Mouse (Mus musculus): ENCODE measurements around the gene Rita1. TPM values are rescaled to one million over a fixed set of nuclear protein-coding genes. Genes with fewer than 3 reads are reported as not detected.
A peak's percentile ranks its signal among the peaks of the same experiment; 100 is the strongest.

Gene Rita1
- 13.4 and 13.5 TPM in 2 replicates for polyA plus RNA-seq (2015; fragmentation: Nextera tagmentation; extraction: Ambion mirVana)

DNA sequence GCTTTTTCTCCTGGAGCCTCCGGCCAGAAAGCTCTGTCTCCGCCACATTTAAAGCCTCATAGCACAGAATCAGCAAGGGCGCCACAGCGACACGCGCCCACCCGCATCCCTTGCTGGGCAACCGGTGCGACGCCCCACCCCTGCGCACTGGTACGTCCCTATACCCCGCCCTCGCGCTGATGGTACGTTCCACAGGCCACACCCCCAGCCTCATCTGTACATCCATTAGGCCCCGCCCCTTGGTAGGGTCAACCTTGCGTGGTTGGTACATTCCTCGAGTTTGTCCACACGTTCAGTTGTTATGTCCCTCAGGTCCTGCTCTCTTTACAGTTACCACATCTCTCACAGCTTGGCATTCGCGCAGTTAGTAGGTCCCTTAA, at the start of gene Rita1, which contains the start of gene Ddx54:
TSS of gene Rita1 (minus strand) at position 148 of the 380 bp plus-strand sequence.
TSS of gene Ddx54 (plus strand) at position 298 of the 380 bp plus-strand sequence.
- under 1% methylated on average over 22 of the region's 22 CpGs for WGBS
- no peaks in the 10 kb centered on the region for H3K27me3 ChIP-seq (ENCODE audit: control insufficient read depth, insufficient read depth, low read length)
- H3K36me3 ChIP-seq (ENCODE audit: control insufficient read depth, insufficient read depth, low read length) = peaks cover 15% of the 10 kb centered on the region
- peaks cover 11% of the 10 kb centered on the region for H3K4me1 ChIP-seq (ENCODE audit: control insufficient read depth, insufficient read depth, low read length)
- peak within 1 kb of the TSS; percentile 90 for H3K4me2 ChIP-seq (ENCODE audit: low read depth, low read length)
- peak within 1 kb of the TSS; percentile 83 for H3K9ac ChIP-seq (ENCODE audit: low read length)
- peaks cover 6% of the 10 kb centered on the region; the same call in 1 of the 2 replicates for H3K9me3 ChIP-seq (replicated peaks; ENCODE audit: control insufficient read depth, low read length)
- H3K4me3 ChIP-seq (replicated peaks; ENCODE audit: low read length) = peak within 1 kb of the TSS; percentile 93
- peak; percentile 89 for ATAC-seq (ENCODE audit: insufficient read depth, low FRiP score)
- H3K27ac ChIP-seq (ENCODE audit: low read length) = peak within 1 kb of the TSS; percentile 92

DNA sequence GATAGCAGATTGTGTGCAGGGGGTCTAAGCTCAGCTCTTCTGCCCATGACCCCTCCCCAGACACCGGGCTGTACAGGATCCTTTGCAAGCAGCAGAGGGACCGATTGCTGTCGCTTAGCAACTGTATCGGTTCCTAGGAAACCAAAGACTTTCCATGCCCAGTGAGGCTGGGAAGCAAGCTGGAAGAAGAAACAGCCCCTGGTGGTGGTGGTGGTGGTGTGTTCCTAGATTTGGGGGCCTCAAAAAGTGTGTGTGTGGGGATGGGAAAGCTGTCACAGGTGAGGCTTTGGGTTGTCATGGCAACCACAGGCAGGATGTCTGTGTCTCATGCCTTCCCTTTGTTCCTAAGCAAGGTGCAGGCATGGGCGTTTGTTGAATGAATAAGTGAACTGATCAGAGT, 48.4 kb upstream of the Rita1 start:
- Histone ChIP-seq H3K4me1 (ENCODE audit: control insufficient read depth, insufficient read depth, low read length) (no peaks in the 10 kb centered on the region), H3K27ac (ENCODE audit: low read length) (no peak overlapping the region), H3K36me3 (ENCODE audit: control insufficient read depth, insufficient read depth, low read length) (no peaks in the 10 kb centered on the region), H3K4me3 (replicated peaks; ENCODE audit: low read length) (no peak overlapping the region), H3K4me2 (ENCODE audit: low read depth, low read length) (no peak overlapping the region), H3K27me3 (ENCODE audit: control insufficient read depth, insufficient read depth, low read length) (no peaks in the 10 kb centered on the region), H3K9me3 (replicated peaks; ENCODE audit: control insufficient read depth, low read length) (no peaks in the 10 kb centered on the region), H3K9ac (ENCODE audit: low read length) (no peak overlapping the region)
- ATAC-seq (ENCODE audit: insufficient read depth, low FRiP score) = no peak
- 45% methylated on average over 5 of the region's 5 CpGs for WGBS

DNA sequence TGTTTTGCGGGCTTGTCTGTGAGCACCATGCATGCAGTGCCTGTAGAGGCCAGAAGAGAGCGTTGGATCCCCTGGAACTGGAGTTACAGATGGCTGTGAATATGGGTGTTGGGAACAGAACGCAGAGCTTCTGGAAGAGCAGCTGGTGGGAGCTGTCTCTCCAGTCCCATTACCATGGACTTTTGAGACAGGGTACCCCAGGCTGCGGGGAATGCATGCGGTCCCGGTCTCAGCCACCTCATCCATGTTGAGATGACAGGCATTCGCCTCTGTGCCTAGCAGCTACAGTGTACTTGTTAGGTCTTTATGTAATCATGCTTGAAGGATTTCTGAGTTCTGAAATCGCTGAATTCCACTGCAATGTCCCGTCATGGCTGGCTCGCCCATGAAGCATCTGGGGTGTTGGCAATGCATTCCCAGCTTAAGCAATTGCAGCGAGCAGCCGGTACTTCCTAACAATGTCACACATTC, 43.9 kb upstream of the Rita1 start:
- Histone ChIP-seq H3K4me1 (ENCODE audit: control insufficient read depth, insufficient read depth, low read length) (no peaks in the 10 kb centered on the region), H3K36me3 (ENCODE audit: control insufficient read depth, insufficient read depth, low read length) (no peaks in the 10 kb centered on the region), H3K9me3 (replicated peaks; ENCODE audit: control insufficient read depth, low read length) (no peaks in the 10 kb centered on the region), H3K4me2 (ENCODE audit: low read depth, low read length) (no peak overlapping the region), H3K27me3 (ENCODE audit: control insufficient read depth, insufficient read depth, low read length) (no peaks in the 10 kb centered on the region), H3K9ac (ENCODE audit: low read length) (no peak overlapping the region), H3K27ac (ENCODE audit: low read length) (no peak overlapping the region), H3K4me3 (replicated peaks; ENCODE audit: low read length) (no peak overlapping the region)
- ATAC-seq (ENCODE audit: insufficient read depth, low FRiP score) = no peak
- WGBS = 81% methylated on average over 12 of the region's 12 CpGs

DNA sequence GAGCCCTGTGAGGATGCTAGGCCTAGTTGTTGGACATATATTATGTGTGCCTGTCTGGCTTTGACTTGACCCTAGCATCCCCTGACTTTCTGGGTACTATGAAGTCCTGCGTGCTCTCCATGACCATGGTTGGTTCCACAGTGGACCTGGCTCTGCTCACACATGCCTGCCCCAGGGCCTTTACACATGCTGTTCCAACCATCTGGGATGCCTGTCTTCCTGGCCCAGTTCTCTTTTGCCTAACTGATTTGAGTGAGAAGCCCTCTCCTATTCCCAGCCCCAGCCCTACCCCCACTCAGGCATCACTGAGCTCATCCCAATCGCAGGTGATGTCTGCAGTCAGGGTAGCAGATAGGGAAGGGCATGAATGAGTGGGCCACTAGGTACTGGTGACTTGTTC, 41.5 kb upstream of the Rita1 start:
- Histone ChIP-seq H3K27me3 (ENCODE audit: control insufficient read depth, insufficient read depth, low read length) (peaks cover 14% of the 10 kb centered on the region), H3K9me3 (replicated peaks; ENCODE audit: control insufficient read depth, low read length) (no peaks in the 10 kb centered on the region), H3K36me3 (ENCODE audit: control insufficient read depth, insufficient read depth, low read length) (no peaks in the 10 kb centered on the region), H3K27ac (ENCODE audit: low read length) (no peak overlapping the region), H3K4me1 (ENCODE audit: control insufficient read depth, insufficient read depth, low read length) (peaks cover under 1% of the 10 kb centered on the region; the same call in 1 of the 2 replicates), H3K4me3 (replicated peaks; ENCODE audit: low read length) (no peak overlapping the region), H3K9ac (ENCODE audit: low read length) (no peak overlapping the region), H3K4me2 (ENCODE audit: low read depth, low read length) (no peak overlapping the region)
- no peak for ATAC-seq (ENCODE audit: insufficient read depth, low FRiP score)
- WGBS = 90% methylated on average over 2 of the region's 2 CpGs

DNA sequence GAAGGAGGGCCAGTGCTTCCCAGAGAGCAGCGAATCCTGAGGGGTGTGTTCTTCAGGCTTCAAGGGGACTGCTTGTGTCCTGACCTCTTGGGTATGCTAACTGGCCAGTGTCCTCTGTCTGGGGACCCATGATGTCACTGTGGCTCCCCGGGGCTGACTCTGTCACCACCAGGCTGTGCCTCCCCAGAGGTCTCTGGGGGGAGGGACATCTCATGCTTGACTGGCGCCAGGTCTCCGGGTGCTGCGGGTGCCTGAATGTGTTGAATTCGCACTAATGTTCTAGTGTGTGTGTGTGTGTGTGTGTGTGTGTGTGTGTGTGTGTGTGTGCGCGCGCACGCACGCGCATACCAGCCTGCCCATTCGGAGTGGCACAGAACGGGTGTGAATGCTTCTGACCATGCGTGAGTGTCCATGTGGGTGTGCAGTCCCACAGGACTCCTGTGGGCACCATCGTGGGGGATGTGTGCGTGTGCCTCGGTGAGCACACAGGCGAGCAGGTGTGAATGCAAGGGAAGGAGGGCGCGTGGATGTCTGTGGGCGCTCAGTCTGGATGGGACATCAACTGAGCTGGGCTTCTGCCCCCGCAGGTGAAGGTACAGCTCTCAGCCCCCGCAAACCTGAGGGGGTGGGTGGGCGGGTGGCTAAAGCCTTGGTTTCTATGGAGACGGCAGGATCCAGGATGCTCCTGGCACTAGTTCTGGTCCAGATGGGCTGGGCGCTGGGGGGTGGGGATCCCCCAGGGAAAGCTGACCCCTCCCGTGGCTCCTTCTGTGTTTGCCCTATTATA, 40.7 kb upstream of the Rita1 start:
- Histone ChIP-seq H3K27me3 (ENCODE audit: control insufficient read depth, insufficient read depth, low read length) (peaks cover 21% of the 10 kb centered on the region), H3K9me3 (replicated peaks; ENCODE audit: control insufficient read depth, low read length) (no peaks in the 10 kb centered on the region), H3K4me1 (ENCODE audit: control insufficient read depth, insufficient read depth, low read length) (peaks cover 8% of the 10 kb centered on the region; the same call in 1 of the 2 replicates), H3K9ac (ENCODE audit: low read length) (no peak overlapping the region), H3K27ac (ENCODE audit: low read length) (no peak overlapping the region), H3K4me3 (replicated peaks; ENCODE audit: low read length) (no peak overlapping the region), H3K4me2 (ENCODE audit: low read depth, low read length) (no peak overlapping the region), H3K36me3 (ENCODE audit: control insufficient read depth, insufficient read depth, low read length) (no peaks in the 10 kb centered on the region)
- no peak for ATAC-seq (ENCODE audit: insufficient read depth, low FRiP score)
- 74% methylated on average over 28 of the region's 28 CpGs for WGBS

DNA sequence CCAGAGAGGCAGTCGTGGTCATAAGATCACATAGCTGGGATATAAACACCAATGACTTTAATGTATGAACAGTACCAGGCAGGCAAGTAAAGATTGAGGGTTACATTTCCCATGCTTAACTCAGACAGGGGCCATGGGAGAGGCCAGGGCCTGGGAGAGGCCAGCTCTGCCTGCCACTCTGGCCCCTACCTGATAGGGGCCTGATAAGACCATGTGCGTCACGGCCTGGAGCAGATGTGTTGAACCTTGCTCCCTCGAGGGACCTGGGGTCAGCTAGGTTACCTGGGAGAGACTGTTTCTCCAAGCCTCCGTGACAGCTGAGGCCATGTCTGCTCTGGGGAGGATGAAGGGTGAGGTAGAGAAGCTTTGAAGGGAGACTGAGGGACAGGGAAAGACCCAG, 38.8 kb upstream of the Rita1 start:
- WGBS = 40% methylated on average over 5 of the region's 5 CpGs
- H3K4me3 ChIP-seq (replicated peaks; ENCODE audit: low read length) = no peak overlapping the region
- no peaks in the 10 kb centered on the region for H3K9me3 ChIP-seq (replicated peaks; ENCODE audit: control insufficient read depth, low read length)
- H3K4me2 ChIP-seq (ENCODE audit: low read depth, low read length) = no peak overlapping the region
- H3K36me3 ChIP-seq (ENCODE audit: control insufficient read depth, insufficient read depth, low read length) = no peaks in the 10 kb centered on the region
- H3K4me1 ChIP-seq (ENCODE audit: control insufficient read depth, insufficient read depth, low read length) = peaks cover 8% of the 10 kb centered on the region; the same call in 1 of the 2 replicates
- peaks cover 26% of the 10 kb centered on the region for H3K27me3 ChIP-seq (ENCODE audit: control insufficient read depth, insufficient read depth, low read length)
- no peak for ATAC-seq (ENCODE audit: insufficient read depth, low FRiP score)
- no peak overlapping the region for H3K27ac ChIP-seq (ENCODE audit: low read length)
- no peak overlapping the region for H3K9ac ChIP-seq (ENCODE audit: low read length)

DNA sequence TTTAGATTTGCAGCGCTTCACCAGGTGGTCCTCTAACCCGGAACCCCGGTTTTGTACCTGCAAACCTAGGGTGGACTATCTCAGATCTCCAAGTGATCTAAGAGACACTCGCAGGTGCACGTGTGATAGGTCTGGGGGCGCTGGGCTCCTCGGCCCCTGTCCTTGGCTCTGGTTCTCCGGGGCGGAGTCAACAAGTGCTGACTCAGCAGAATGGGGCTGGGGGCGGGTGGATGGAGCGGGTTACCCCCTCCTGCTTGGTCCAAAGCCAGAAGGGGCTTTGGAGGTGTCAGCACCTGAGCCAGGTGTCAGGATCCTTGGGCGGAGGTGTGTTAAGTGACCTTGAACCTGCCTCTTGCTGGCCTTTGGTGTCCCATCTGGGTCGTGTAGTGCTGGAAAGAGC, 37.5 kb upstream of the Rita1 start:
- Histone ChIP-seq H3K9me3 (replicated peaks; ENCODE audit: control insufficient read depth, low read length) (no peaks in the 10 kb centered on the region), H3K4me3 (replicated peaks; ENCODE audit: low read length) (no peak overlapping the region), H3K4me2 (ENCODE audit: low read depth, low read length) (no peak overlapping the region), H3K4me1 (ENCODE audit: control insufficient read depth, insufficient read depth, low read length) (peaks cover 8% of the 10 kb centered on the region; the same call in 1 of the 2 replicates), H3K27ac (ENCODE audit: low read length) (no peak overlapping the region), H3K27me3 (ENCODE audit: control insufficient read depth, insufficient read depth, low read length) (peaks cover 26% of the 10 kb centered on the region), H3K36me3 (ENCODE audit: control insufficient read depth, insufficient read depth, low read length) (no peaks in the 10 kb centered on the region), H3K9ac (ENCODE audit: low read length) (no peak overlapping the region)
- no peak for ATAC-seq (ENCODE audit: insufficient read depth, low FRiP score)
- WGBS = 19% methylated on average over 13 of the region's 13 CpGs

DNA sequence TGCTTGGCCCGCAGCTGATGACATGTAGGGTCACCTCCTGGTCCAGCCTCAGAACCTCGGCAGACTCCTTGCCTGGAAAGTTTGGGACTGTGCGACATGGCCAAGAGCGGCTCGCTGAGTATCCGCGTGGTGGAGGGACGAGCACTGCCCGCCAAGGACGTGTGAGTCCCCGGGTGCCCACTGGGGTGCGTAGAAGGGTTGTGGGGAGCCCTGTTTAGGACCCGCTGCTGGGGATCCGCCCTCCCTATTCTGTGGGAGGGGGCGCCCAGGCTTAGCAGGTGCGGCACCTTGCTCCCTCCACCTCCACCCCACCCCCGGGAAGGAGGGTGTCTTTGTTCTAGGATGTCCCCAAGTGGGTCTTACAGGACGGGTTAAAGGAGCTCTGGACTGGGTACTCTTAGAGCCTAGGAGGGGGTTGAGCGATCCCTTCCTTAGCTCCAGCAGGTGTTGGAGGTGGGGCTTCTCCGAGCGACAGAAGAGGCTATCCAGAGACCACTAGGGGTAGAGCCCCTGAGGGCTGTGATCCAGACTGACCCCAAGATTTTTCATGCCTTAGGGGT, 37.1 kb upstream of the Rita1 start:
- H3K27me3 ChIP-seq (ENCODE audit: control insufficient read depth, insufficient read depth, low read length) = peaks cover 26% of the 10 kb centered on the region
- peaks cover 8% of the 10 kb centered on the region; the same call in 1 of the 2 replicates for H3K4me1 ChIP-seq (ENCODE audit: control insufficient read depth, insufficient read depth, low read length)

More for the DNA sequence above, 37.1 kb upstream of the Rita1 start:
- peak; percentile 54 for ATAC-seq (ENCODE audit: insufficient read depth, low FRiP score)
- 3% methylated on average over 21 of the region's 21 CpGs for WGBS
- H3K4me3 ChIP-seq (replicated peaks; ENCODE audit: low read length) = peak overlapping the region; percentile 33
- H3K9ac ChIP-seq (ENCODE audit: low read length) = 0 out of 2 replicates have a peak overlapping the region, but pooled peaks have one; percentile 6
- H3K27ac ChIP-seq (ENCODE audit: low read length) = no peak overlapping the region
- H3K36me3 ChIP-seq (ENCODE audit: control insufficient read depth, insufficient read depth, low read length) = no peaks in the 10 kb centered on the region
- H3K4me2 ChIP-seq (ENCODE audit: low read depth, low read length) = peak overlapping the region; percentile 60
- H3K9me3 ChIP-seq (replicated peaks; ENCODE audit: control insufficient read depth, low read length) = no peaks in the 10 kb centered on the region

Data from stomach, embryonic 16.5 days (tissue).